Mouse (Mus musculus) myocyte (in vitro differentiated cells): Measurements from ENCODE around the gene Chrd.

ENCODE experiments used
- MAX ChIP-seq: IDR thresholded peaks from one replicate; pipeline ENCODE4 v1.6.1; 2011; ENCODE audit warnings: low read depth, mild to moderate bottlenecking, control low read depth
- MYOD1 ChIP-seq, 3 experiments: IDR thresholded peaks; one replicate each; pipeline ENCODE4 v1.6.1; 2011; ENCODE audit warnings: control low read depth in 2 of 3, low read depth in 2 of 3, mild to moderate bottlenecking in 2 of 3, moderate library complexity in 1 of 3; ENCODE audit not compliant: insufficient read length in 2 of 3, control insufficient read depth in 1 of 3

DNA sequence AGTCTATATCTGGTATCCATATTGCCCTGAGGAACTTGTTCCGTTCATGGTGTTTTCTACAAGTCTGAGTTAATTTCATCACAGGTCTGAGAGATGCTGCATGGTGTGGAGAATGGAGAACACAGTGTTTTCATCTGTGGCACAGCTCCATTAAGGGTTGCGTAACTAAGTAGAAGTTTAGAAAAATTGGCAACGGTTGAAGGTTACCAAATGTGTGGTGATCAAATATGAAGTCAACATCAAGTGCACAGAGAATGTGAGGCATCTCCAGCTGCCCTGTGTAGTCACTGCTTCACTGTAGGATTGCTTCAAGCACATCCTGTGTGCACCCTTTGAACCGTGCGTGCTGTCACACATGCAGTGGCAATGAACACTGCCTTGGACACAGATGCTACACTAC is 23.1 kb downstream of the Chrd start:
- no peak for TF ChIP-seq MYOD1 (IDR thresholded peaks at IDR 0.05; ENCODE audit: control insufficient read depth in 1 of 3, insufficient read length in 2 of 3, low read depth in 2 of 3)
- no peak for TF ChIP-seq MAX
